Mouse (Mus musculus) ovary, postnatal 10 days (tissue): Measurements from ENCODE around the gene Micu2.
A peak's percentile ranks its signal among the peaks of the same experiment; 100 is the strongest.

Experiments
- DNase-seq: peaks from one replicate; pipeline ENCODE4 v3.0.0; 2022; ENCODE audit warnings: low spot score

Gene Micu2

DNA sequence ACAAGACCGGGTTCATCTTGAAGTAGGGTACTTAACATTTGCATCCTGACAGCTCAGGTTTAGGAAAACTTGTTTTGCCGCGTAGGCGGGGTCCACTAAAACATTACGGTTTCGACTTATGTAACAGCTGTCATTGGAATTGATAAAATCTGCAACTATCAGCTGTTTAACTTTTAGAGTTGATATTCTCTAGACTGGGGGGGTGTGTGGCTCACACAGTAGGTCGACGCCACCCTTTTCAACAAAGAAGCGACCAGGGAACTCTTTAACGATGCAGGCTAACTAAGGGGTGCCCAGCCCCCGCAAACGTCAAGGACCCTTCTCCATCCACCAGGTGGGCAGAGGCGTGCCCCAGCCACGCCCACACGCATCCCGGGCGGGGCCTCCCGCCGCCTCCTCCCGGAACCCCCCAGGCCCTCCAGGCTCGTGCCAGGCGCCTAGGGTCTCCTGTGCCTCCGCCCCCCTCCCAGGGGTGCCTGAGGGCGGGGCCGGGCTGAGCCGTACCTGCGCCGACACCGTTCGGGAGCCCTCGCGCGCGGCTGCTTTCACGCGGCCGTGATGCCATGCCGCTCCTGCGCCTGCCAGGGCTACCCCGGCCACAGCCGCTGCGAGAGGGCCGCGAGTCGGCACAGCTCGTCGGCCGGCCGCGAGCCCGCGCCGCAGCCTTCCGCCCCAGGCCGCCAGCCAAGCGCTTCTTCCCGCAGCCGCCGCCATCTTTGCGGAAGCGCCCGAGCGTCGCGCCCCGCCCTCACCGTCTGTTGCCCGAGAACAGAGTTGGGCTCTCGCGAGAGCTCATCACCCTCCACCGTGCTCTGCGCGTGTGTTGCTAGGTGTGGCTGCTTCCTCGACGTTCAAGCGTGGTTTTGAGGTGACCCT, at the start of gene Micu2:
Micu2 (minus strand) TSS at position 737 of the 876 bp plus-strand sequence.
- DNase-seq = peak; percentile 42

DNA sequence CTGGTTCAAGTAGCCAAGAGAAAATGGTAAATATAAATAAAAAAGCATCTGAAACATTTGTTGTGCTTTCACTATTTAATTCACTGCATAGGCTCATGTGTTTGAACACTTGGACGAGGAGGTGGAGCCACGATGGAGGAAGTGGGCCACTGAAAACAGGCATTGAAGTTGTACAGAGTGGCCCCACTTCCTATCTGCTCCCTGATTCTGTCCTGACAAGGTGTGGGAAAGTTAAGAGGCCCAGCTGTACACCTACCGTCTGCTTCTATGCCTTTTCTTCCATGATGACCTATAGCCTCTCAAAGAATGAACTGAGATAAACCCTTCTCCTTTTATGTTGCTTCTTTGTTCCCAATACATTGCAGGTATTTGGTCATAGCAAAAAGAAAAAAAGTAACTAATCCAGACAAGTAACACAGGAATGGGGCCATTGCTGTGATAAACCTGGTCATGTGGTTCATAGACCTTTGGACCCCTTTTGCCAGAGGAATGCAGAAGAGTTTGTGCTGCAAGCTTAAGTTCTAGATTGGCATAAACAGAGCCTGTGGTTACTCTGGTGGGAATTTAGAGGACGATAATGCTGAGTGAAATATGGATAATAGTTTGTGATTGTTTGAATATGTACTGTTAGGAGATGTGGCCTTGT, 47.7 kb upstream of the Micu2 start:
- DNase-seq = no peak

DNA sequence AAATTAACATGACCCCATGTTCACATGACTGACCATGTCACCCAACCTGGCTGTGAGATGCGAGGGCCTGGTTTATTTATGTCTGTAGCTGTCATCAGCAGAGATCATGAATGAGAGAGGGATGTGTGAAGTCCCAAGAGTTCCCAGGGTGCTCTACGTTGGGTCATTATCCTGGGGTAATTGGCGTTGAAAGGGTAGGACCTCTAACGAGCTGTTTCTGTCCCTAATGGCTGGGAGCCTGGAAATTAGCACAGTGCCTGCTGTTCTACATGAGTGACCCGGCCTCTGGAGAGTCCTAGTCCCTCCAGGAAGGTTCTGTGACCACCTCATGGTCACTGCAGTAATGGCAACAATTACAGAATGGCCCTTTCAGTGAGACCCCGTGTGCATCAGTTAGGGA, 37.1 kb upstream of the Micu2 start:
- DNase-seq = no peak

DNA sequence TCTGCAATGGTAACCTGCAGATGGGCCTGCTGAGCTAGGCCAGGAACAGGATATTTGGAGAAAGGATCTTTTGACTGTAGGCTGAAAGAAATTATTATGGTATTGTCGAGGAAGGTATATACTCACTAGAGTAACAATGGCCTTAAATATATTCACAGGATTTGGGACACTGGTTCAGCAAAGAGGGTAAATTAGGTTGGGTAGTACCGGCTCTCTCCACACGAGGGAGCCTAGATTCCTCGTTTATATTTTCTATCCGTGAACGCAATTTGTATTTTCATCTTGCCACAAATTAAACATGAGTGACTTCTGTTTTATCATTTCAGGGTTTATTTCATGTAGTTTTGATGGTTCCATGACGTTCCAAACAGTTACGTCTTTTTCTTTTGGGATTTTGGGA, 35.5 kb upstream of the Micu2 start:
- DNase-seq = peak; percentile 22

DNA sequence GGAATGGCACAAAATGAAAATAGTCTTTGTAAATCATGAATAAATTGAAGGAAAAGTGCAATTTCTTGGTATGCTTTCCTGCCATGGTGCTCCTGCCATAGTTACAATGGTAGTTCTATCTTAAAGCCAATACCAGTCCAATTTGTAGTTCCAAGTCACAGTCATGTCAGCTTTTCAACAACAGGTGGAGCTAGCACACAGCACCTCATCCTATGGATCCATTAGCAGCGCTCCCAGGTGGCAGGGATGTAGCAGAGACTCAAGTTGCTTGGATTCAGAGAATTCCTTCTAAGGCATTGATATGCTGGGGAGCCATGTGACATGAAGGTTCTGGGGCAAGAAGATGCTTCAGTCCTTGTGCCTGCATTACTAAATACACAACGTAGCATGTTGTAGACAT, 19.8 kb upstream of the Micu2 start:
- DNase-seq = no peak

DNA sequence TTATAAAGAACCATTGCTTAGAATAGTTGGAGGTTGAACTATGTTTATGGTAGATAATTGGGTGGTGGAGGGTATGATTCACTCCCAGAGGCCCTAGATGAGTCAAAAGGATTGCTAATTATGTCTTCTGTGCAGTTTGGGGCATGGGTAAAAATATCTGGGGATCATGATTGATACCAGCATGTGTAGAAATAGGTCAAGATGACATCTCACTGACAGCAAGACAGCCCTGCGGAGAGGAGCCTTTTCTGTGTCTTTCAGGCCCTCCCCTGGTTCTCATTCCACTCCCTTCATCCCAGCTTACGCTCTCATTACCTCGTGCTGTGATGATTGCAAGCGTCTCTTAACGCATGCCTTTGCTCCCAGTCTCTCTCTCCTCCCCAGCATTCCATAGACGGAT, 4.8 kb upstream of the Micu2 start:
- no peak for DNase-seq

DNA sequence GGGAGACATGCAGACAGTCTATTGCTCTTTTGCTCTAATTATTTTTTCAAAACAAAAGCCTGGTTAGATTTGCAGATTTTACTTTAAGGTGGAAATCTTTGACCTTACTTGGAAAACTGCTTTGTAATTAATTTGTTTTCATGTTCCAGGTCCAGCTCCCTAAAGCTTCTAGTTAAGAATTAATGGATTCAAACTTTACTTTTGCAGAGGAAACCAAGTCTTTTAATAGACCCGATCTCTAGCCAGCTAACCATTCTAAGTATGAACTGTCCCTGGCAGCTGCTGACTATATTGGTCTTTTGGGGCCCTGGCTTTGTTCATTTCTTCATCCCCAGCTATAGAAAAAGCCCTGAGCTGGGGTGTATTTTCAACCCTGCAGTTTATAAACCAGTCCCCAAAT, 3.1 kb upstream of the Micu2 start:
- DNase-seq = no peak

DNA sequence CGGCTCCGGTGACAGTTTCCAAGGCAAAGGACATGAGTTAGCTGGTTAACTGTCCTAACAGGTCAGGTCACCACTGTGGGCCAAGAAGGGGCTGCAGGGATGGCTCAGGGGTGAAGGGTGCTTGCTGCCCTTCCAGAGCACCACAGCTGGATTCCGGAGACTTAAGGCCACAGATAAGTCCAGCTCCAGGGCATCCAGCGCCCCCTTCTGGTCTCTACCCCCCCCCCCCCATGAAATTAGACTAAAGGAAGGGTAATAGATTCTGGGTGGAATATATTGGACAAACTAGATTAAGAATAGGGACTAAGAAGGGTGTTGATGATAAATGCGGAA, 306 bp upstream of the Micu2 start:
- DNase-seq = no peak

DNA sequence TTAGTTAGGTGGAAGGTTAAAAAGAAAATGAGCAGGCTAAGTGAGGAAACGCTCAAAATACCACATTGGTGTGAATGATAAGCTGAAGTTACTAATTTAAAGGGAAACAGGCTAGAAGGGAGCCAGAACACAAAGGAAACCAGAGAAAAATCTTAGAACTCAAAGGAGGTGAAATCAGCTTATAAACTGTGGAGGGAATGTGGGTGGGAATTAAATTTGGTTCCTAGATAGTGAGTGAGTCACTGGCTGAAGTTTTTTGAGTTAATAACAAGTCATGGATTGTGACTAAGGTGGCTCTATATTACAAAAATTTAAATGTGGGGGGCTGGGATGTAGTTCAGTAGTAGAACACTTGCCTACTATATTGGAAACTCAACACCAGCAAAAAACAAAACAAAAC, 1.6 kb downstream of the Micu2 start:
- DNase-seq = no peak

DNA sequence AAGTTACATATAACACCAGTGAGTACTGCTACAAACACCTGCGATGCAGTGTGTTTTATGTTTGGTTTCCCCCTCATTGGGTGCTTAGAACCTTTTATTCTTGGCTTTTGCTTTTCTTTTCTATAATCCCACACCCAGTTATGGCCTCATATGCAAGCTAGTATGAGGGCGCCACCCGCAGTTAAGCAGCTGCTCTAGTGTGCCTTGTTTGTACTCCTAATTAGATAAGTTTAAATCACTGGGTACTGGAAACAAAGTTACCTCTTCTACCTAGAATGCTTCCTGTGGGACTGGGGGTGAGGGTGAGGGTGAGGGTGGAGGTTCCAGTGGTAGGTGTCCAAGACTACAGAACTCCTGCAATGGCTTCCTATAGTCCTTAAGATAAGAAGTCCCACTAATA, 2.9 kb downstream of the Micu2 start:
- no peak for DNase-seq

DNA sequence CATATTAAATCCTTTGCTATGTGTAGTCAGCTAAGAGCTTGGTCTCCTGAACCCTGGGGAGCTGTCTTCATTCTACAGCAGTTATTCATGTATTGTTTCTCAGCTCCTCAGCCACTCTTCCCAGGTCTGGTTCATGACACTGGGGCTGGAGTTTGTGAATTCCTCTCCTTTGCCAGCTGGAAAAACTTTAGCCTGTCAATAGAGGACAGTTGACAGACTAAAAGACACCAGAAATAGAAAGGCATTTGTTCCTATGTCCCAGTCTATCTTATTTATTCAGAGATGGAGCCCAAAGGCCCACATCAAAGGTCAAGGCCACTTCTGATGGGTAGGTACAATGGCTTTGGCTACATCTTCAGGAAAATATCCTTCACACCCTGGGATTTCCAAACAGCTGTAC, 7.3 kb downstream of the Micu2 start:
- no peak for DNase-seq

DNA sequence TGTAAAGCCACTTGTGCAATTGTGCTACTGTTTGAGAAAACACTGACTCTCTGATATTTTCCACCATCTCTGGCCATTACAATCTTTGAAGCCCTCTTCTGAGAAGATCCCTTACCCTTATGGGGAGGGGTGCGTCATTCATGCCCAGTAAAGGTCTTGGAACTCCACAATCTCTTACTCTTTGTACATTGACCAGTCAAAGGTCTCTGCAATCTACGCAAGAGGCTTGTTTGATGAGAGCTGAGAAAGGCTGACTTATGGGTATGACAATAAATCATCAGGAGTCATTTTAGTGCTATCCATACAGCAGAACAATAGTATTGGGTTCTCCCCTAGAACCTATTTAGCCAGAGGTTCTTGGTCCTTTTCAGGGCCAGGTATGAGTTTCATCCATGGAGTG, 9.9 kb downstream of the Micu2 start:
- DNase-seq = no peak

DNA sequence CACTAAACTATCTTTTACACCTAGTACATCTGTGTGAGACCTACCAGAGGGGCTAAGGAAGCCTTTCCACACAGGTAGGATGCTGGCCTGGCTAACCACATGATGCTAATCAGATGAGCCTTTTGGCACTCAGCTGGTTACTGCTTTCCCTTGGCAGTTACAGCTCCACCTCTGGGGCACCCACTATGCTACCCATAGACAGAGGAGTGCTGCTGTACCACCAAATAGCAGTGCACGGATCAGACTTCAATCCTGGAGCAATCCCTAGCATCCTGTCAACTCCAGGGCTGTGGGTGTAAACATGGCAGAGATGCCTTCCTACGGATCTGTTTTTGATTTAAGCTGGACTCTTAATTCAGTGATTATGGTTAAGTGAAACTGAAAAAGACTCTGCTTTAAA, 13.3 kb downstream of the Micu2 start:
- no peak for DNase-seq

DNA sequence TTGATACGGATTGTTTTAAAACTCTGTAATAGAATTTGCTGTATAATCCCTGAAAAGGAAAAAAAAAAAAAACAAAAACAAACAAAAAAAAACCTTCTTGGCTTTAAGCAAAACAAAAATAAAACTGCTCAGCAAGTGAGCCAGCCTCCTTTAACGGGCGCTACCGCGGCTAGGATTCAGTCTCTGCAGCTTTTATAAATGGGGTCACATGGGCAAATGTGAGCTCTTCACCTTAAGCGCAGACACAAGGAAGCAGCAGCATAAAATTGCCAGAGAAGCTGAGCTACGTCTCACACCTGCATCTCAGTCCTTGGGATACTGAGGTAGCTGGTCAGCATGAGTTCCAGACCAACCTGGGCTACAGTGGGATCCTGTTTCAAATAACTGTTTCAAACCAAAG, 16.6 kb downstream of the Micu2 start:
- no peak for DNase-seq

DNA sequence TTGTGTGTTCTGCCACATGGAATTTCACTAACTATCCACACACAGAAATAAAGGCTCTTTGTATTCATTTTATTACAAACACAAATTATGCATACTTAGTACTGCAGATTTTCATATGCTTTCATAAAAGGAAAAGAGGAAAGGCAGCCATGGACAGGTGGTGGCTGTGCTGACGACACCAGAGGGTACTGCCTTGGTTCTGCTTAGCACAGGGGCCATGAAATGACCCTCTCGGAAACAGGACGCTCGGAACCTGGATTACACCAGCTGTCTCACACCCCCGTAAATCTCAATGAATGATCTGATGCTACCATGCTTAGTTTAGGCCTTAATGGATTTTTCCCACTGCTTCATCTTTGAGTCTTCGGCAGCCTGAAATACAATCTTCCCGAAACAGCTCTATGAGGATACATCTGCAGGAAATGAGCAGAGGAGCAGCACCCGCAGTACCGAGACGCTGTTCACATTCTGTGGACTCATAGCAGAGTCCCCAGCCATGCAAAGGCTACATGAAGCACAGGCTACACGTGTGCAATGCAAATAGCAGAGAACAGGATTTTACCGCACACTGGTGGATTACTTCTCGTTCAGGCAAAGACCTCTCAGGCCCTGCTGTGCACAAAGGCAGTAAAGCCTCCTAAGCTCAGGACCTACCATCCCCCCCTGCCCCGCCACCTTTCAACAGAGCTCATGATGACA, 17.2 kb downstream of the Micu2 start:
- DNase-seq = no peak

DNA sequence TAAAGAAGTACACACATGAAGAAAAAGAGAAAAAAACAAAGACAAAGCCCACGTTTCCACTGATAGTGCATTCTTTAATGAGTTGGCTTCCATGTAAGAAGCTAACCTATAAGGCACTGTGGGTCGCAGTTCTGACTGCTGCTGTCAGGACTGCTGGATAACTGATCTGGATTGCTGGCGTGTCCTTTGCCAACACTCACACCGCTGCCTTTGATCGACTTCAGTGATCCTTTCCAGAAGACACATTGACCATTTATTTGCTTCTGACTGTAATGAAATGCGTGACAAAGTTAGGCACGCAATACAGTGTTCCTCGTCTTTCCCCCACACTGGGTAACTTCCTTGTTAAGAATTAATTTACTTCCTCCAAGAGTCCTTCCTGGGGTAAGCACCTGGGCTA, 18.3 kb downstream of the Micu2 start:
- no peak for DNase-seq

DNA sequence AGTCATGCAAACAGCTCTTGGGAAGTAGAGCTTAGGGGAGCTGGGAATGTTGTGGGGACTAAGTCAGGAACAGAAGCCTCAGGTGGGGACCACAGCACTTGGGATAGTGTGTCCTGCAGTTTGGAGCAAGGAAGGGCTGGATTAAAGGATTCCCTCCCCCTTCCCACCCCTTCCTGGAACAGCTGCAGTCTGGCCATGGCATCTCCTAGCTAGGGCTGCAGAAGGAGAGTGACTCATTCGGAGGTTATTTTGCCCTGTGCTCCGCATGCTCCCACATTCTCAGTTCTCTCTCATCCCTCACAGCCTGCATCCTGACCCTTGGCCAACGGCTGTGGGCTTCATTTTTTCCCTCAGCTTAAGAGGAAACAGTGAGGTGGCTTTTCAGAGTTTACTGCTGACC, 18.9 kb downstream of the Micu2 start:
- no peak for DNase-seq

DNA sequence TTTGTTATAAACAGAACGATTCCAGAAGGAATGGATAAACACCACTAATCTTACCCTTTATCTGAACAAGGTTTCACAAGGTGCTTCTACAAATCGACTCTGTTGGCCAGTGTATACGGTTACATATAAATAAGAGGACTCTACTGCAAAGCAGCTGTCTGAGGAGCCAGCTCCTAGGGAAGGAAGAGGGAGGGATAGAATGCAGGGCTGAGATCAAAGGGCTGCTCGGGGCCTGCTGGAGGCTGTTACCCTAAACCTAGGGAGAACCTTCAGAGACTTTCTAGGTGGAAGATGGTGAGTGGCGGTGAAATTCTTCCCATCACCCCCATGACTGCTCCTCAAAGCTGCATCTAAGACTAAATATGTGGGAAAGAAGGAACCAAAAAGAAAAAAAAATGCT, 20.9 kb downstream of the Micu2 start:
- DNase-seq = no peak

DNA sequence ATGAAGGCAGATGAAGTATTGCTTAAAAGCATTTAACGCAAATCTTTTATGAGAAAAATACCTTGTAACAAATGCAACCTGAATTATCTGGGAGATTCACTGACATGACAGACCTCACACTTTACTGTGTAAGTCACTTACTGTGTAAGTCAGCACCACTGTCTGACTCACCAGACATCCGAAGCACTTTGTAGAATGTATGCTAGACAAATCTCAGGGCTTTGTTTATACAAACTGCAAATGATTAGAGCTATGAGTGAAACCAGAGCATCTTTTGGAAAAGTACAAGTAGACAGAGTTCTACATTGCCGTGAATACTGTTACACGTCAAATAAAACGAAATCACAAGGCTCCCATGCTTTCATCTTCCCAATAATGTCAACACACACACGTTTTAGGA, 23.4 kb downstream of the Micu2 start:
- DNase-seq = no peak

DNA sequence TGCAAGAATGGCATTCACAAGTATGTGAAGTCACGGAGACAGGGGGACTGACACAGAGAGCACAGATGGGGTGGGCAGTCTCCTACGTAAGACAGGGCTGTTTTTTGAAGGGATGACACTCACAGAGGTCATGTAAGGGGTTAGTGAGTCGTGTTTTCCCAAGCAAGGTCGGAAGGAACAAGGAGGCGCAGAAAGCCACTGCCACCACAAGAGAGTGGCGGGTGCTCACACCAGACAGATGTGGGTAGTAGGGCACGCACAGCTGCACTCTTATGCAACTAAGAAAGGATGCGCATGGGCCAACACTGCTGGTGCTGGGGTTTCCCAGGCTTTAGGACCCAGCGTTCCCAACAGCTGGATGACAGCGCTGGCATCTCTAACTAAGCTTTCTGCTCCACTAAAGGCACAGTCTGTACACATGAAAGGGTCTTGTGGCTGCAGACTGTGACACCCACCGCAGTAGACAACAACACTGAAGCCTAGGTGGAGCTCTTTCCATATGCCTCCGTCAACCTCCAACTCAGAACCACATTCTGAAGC, 27.0 kb downstream of the Micu2 start:
- no peak for DNase-seq

DNA sequence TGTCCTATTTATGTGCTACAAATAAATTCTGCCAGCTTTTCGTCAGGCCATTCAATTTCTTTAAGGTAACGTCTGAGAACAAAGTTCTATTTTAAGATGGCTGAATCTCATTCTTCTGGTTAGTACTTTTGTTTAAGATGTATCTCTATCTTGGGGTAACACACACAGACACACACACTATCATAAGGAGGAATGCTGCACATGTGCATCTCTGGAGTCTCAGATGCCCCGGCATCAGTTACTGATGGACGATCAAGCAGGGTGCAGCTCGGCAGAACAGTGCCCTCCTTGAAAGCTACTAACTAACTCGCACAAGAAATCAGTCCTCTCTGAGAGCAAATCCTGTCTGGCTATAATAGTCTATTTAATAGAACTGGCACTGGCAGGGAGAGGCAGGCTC, 30.2 kb downstream of the Micu2 start:
- no peak for DNase-seq

DNA sequence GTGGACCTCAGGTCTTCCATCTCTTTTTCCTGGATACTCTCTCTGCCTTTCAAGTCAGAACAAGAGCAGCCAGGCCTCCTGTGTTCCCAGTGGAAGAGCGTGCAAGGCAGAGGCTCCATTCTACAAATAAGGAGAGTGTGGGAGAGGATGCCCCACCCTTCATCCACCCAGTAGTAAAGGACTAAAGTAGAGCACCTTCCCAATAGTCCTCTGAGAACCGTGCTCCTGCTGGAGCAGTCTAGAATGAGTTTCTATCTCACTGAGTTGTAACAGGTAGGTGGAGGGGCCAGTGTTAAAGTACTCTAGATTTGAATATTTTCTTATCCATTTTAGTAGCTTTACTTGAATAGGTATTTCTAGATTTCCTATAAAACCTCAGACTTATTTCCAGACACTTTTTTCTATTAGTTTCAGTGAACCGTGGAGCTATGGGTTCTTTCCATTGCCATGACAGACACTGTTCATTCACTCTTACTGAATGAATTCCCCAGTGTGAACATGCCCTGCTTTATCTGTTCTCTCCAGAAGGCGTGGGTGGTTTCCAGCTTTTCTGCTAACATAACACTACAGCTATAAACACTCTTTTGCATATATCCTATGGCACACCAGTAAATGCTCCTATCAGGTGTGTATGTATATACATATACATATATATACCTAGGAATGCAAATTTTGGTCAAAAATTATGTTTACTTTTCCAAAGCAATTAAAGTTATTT, 31.8 kb downstream of the Micu2 start:
- no peak for DNase-seq
